Mouse (Mus musculus): ENCODE data around the gene Cpne9. TPM values are rescaled to one million over a fixed set of nuclear protein-coding genes. Genes with fewer than 3 reads are reported as not detected.

The Cpne9 gene
- polyA plus RNA-seq, 1 experiment from 2014 or later: 0.20 TPM

DNA sequence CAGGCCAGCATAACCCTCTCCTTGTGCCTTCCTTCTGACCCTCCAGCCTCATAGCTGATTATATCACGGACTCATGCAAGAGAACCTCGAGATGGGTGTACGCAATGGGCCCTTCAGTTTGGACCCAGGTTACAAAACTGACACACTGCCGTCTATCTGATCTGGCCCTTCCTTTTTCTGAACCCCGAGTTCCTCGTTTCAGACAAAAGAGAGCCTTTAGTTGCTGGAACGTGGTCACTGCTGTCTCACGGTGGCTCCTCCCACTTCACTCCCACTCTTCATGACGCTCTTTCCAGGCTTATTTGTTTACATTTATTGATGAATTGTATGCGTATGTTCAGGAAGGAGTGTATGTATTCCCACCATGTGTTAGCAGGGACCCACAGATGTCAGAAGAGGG lies 69.5 kb downstream of the Cpne9 start:
- Histone ChIP-seq H3K4me2 (replicated peaks; ENCODE audit: low read depth, low read length) (no peak overlapping the region), H3K27ac (ENCODE audit: low read length) (no peak overlapping the region), H3K27me3 (ENCODE audit: control insufficient read depth, insufficient read depth, low read length) (no peaks in the 10 kb centered on the region), H3K9ac (replicated peaks; ENCODE audit: low read depth, low read length) (no peak overlapping the region), H3K4me1 (ENCODE audit: control insufficient read depth, insufficient read depth, low read length) (0 out of 2 replicates have a peak, but pooled peaks cover 3% of the 10 kb centered on the region), H3K9me3 (ENCODE audit: control insufficient read depth, low read depth, low read length) (no peaks in the 10 kb centered on the region), H3K36me3 (ENCODE audit: control insufficient read depth, insufficient read depth, low read length) (no peaks in the 10 kb centered on the region), H3K4me3 (ENCODE audit: low read depth, low read length) (no peak overlapping the region)
- ATAC-seq (ENCODE audit: insufficient number of reproducible peaks, insufficient read depth, low FRiP score, low read depth): no peak
- WGBS: 46% methylated on average over 10 of the region's 10 CpGs

DNA sequence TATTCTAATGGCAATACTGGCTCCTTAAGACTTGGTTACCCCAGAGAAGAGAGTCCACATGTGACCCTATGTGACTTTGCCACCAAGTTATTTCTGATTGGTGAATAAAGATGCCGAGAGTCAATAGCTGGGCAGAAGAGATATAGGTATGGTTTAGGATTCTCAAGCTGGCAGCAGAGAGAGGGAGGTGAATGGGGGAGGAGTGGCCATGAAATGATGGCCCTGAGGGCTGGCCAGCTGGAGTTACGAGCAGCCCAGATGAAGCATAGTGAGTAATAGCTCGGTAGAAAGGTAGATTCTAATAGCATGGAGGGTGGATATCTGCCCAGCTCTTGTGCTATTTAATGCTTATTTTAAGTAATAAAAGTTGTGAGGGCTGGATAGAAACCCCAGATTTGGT lies 70.7 kb downstream of the Cpne9 start:
- no peak overlapping the region for H3K27ac ChIP-seq (ENCODE audit: low read length)

DNA sequence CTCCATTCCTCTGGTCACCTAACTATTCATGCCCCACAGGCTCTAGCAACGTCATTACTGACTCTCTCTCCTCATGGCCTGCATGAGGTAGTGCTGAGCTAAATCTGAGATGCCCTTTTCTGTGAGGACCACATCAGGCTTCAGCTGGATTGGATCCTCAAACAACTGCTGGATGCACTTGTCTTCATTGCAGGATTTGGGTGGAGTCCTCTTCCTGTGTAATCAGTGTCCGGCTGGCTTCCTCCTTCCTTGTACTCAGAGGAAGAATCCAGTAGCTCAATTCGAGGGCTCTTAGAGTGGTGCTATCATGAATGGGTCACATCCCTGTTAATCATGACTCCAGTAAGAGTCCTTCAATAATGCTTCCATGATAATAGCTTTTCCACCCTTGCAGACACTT lies 71.6 kb downstream of the Cpne9 start:
- H3K4me3 ChIP-seq (ENCODE audit: low read depth, low read length): no peak overlapping the region
- no peak for ATAC-seq (ENCODE audit: insufficient number of reproducible peaks, insufficient read depth, low FRiP score, low read depth)
- no peaks in the 10 kb centered on the region for H3K36me3 ChIP-seq (ENCODE audit: control insufficient read depth, insufficient read depth, low read length)
- no peak overlapping the region for H3K4me2 ChIP-seq (replicated peaks; ENCODE audit: low read depth, low read length)
- H3K9me3 ChIP-seq (ENCODE audit: control insufficient read depth, low read depth, low read length): no peaks in the 10 kb centered on the region
- no peak overlapping the region for H3K27ac ChIP-seq (ENCODE audit: low read length)
- no peaks in the 10 kb centered on the region for H3K27me3 ChIP-seq (ENCODE audit: control insufficient read depth, insufficient read depth, low read length)
- 0 out of 2 replicates have a peak, but pooled peaks cover 3% of the 10 kb centered on the region for H3K4me1 ChIP-seq (ENCODE audit: control insufficient read depth, insufficient read depth, low read length)
- H3K9ac ChIP-seq (replicated peaks; ENCODE audit: low read depth, low read length): no peak overlapping the region
- WGBS: 70% methylated on average over 3 of the region's 3 CpGs

More for the DNA sequence above, 70.7 kb downstream of the Cpne9 start:
- no peak for ATAC-seq (ENCODE audit: insufficient number of reproducible peaks, insufficient read depth, low FRiP score, low read depth)
- Histone ChIP-seq H3K4me1 (ENCODE audit: control insufficient read depth, insufficient read depth, low read length) (0 out of 2 replicates have a peak, but pooled peaks cover 3% of the 10 kb centered on the region), H3K36me3 (ENCODE audit: control insufficient read depth, insufficient read depth, low read length) (no peaks in the 10 kb centered on the region), H3K9ac (replicated peaks; ENCODE audit: low read depth, low read length) (no peak overlapping the region), H3K27me3 (ENCODE audit: control insufficient read depth, insufficient read depth, low read length) (no peaks in the 10 kb centered on the region), H3K4me2 (replicated peaks; ENCODE audit: low read depth, low read length) (no peak overlapping the region), H3K9me3 (ENCODE audit: control insufficient read depth, low read depth, low read length) (no peaks in the 10 kb centered on the region), H3K4me3 (ENCODE audit: low read depth, low read length) (no peak overlapping the region)
- WGBS: 80% methylated on average over 3 of the region's 3 CpGs

Other genes starting within 250 kb of the Cpne9 start
- 42.6 and 47.0 TPM in 2 replicates for gene Thumpd3, start 236.1 kb upstream of the Cpne9 start, polyA plus RNA-seq (2014; fragmentation: Nextera tagmentation; extraction: Ambion mirVana)
- gene Setd5, start 204.9 kb upstream of the Cpne9 start, polyA plus RNA-seq (2014; fragmentation: Nextera tagmentation; extraction: Ambion mirVana): 114 and 123 TPM in 2 replicates
- 0.87 and 1.8 TPM in 2 replicates for gene Lhfpl4, start 86.9 kb upstream of the Cpne9 start, polyA plus RNA-seq (2014; fragmentation: Nextera tagmentation; extraction: Ambion mirVana)
- gene Mtmr14, start 44.5 kb upstream of the Cpne9 start, polyA plus RNA-seq (2014; fragmentation: Nextera tagmentation; extraction: Ambion mirVana): 31.6 and 33.2 TPM in 2 replicates
- gene Brpf1, start 24.8 kb downstream of the Cpne9 start, polyA plus RNA-seq (2014; fragmentation: Nextera tagmentation; extraction: Ambion mirVana): 20.1 and 21.1 TPM in 2 replicates
- 14.7 and 18.0 TPM in 2 replicates for gene Ogg1, start 44.7 kb downstream of the Cpne9 start, polyA plus RNA-seq (2014; fragmentation: Nextera tagmentation; extraction: Ambion mirVana)
- gene Camk1, start 61.7 kb downstream of the Cpne9 start, polyA plus RNA-seq (2014; fragmentation: Nextera tagmentation; extraction: Ambion mirVana): 102 and 107 TPM in 2 replicates
- gene Tada3, start 95.6 kb downstream of the Cpne9 start, polyA plus RNA-seq (2014; fragmentation: Nextera tagmentation; extraction: Ambion mirVana): 52.6 and 54.8 TPM in 2 replicates
- 222 and 230 TPM in 2 replicates for gene Arpc4, start 95.8 kb downstream of the Cpne9 start, polyA plus RNA-seq (2014; fragmentation: Nextera tagmentation; extraction: Ambion mirVana)
- gene Ttll3, start 107.0 kb downstream of the Cpne9 start, polyA plus RNA-seq (2014; fragmentation: Nextera tagmentation; extraction: Ambion mirVana): 2.6 and 2.7 TPM in 2 replicates
- gene Rpusd3, start 137.0 kb downstream of the Cpne9 start, polyA plus RNA-seq (2014; fragmentation: Nextera tagmentation; extraction: Ambion mirVana): 20.2 and 20.3 TPM in 2 replicates
- 0.46 TPM in 1 of 2 replicates, not detected in the other for gene Cidec, start 153.5 kb downstream of the Cpne9 start, polyA plus RNA-seq (2014; fragmentation: Nextera tagmentation; extraction: Ambion mirVana)
- gene Jagn1, start 160.3 kb downstream of the Cpne9 start, polyA plus RNA-seq (2014; fragmentation: Nextera tagmentation; extraction: Ambion mirVana): 78.6 and 81.1 TPM in 2 replicates
- gene Il17re, start 176.2 kb downstream of the Cpne9 start, polyA plus RNA-seq (2014; fragmentation: Nextera tagmentation; extraction: Ambion mirVana): 19.0 and 19.8 TPM in 2 replicates
- 10.6 and 12.9 TPM in 2 replicates for gene Il17rc, start 189.1 kb downstream of the Cpne9 start, polyA plus RNA-seq (2014; fragmentation: Nextera tagmentation; extraction: Ambion mirVana)
- gene Creld1, start 201.0 kb downstream of the Cpne9 start, polyA plus RNA-seq (2014; fragmentation: Nextera tagmentation; extraction: Ambion mirVana): 16.0 and 20.5 TPM in 2 replicates
- 0.48 and 0.61 TPM in 2 replicates for gene Prrt3, start 219.6 kb downstream of the Cpne9 start, polyA plus RNA-seq (2014; fragmentation: Nextera tagmentation; extraction: Ambion mirVana)
- gene Emc3, start 249.3 kb downstream of the Cpne9 start, polyA plus RNA-seq (2014; fragmentation: Nextera tagmentation; extraction: Ambion mirVana): 84.8 and 94.9 TPM in 2 replicates
- 12.3 and 13.8 TPM in 2 replicates for gene Fancd2, start 249.4 kb downstream of the Cpne9 start, polyA plus RNA-seq (2014; fragmentation: Nextera tagmentation; extraction: Ambion mirVana)